Mouse (Mus musculus): ENCODE results near the gene Car5b. TPM values are rescaled to one million over a fixed set of nuclear protein-coding genes. Genes with fewer than 3 reads are reported as not detected.

The Car5b gene
- polyA plus RNA-seq, 1 experiment from 2014 or later, result 1.7 TPM

- WGBS, result 25% methylated on average over 57 of the region's 67 CpGs
- H3K36me3 ChIP-seq, result peaks cover 30% of the 10 kb centered on the region
- no peaks in the 10 kb centered on the region for H3K9me3 ChIP-seq (replicated peaks)
- peaks cover 14% of the 10 kb centered on the region for H3K27me3 ChIP-seq
- ATAC-seq (replicated peaks; ENCODE audit: low FRiP score), result peak; percentile 95
- H3K4me1 ChIP-seq, result peaks cover 7% of the 10 kb centered on the region; the same call in 1 of the 2 replicates
- peak overlapping the region; percentile 59 for H3K4me2 ChIP-seq
- H3K27ac ChIP-seq, result peak overlapping the region; percentile 99
- H3K9ac ChIP-seq, result peak overlapping the region; percentile 77
- H3K4me3 ChIP-seq (replicated peaks), result peak overlapping the region; percentile 71
Measured at GRCm38 (mm10) chrX:163957803-163958466, 69.9 kb downstream of the Car5b start.

GRCm38 (mm10) chrX:163957381-163957780, 70.4 kb downstream of the Car5b start:
- H3K4me2 ChIP-seq, result peak overlapping the region; percentile 59
- peak overlapping the region; percentile 77 for H3K9ac ChIP-seq
- peak overlapping the region; percentile 99 for H3K27ac ChIP-seq
- peaks cover 14% of the 10 kb centered on the region for H3K27me3 ChIP-seq
- H3K9me3 ChIP-seq (replicated peaks), result no peaks in the 10 kb centered on the region
- H3K36me3 ChIP-seq, result peaks cover 33% of the 10 kb centered on the region
- no peak for ATAC-seq (replicated peaks; ENCODE audit: low FRiP score)
- peak overlapping the region; percentile 71 for H3K4me3 ChIP-seq (replicated peaks)
- 29% methylated on average over 12 of the region's 12 CpGs for WGBS
- H3K4me1 ChIP-seq, result peaks cover 7% of the 10 kb centered on the region; the same call in 1 of the 2 replicates

DNA sequence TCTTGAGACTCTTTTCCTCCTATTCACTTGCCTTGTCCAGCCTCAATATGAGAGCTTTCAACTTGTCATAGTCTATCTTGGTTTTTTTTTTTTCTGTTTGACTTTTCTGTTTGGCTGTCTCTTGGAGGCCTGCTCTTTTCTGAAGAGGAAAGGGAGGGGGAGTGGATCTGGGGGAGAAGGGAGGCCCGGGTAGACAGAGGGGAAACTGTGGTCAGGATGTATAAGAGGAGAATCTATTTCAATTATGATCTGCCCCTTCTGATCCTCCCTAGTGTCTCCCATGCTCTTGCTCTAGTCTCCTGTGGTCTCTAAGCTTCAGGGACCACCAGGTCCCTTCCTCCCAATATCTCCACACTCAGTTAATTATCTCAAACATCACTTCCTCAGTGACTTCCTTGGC, 76.2 kb downstream of the Car5b start:
- H3K27me3 ChIP-seq, result peaks cover 7% of the 10 kb centered on the region; the same call in 1 of the 2 replicates
- no peak overlapping the region for H3K4me3 ChIP-seq (replicated peaks)
- no peaks in the 10 kb centered on the region for H3K9me3 ChIP-seq (replicated peaks)
- H3K27ac ChIP-seq, result no peak overlapping the region
- WGBS, result 86% methylated on average over 1 of the region's 1 CpGs
- H3K9ac ChIP-seq, result no peak overlapping the region
- H3K4me1 ChIP-seq, result no peaks in the 10 kb centered on the region
- H3K36me3 ChIP-seq, result peaks cover 76% of the 10 kb centered on the region
- ATAC-seq (replicated peaks; ENCODE audit: low FRiP score), result no peak
- H3K4me2 ChIP-seq, result no peak overlapping the region

GRCm38 (mm10) chrX:163944381-163944780, 83.4 kb downstream of the Car5b start:
- Histone ChIP-seq H3K4me1 (no peaks in the 10 kb centered on the region), H3K4me3 (replicated peaks) (no peak overlapping the region), H3K27ac (no peak overlapping the region), H3K9me3 (replicated peaks) (no peaks in the 10 kb centered on the region), H3K4me2 (no peak overlapping the region), H3K9ac (no peak overlapping the region), H3K36me3 (peaks cover 63% of the 10 kb centered on the region), H3K27me3 (0 out of 2 replicates have a peak, but pooled peaks cover 8% of the 10 kb centered on the region)
- WGBS, result 85% methylated on average over 3 of the region's 3 CpGs
- ATAC-seq (replicated peaks; ENCODE audit: low FRiP score), result no peak

DNA sequence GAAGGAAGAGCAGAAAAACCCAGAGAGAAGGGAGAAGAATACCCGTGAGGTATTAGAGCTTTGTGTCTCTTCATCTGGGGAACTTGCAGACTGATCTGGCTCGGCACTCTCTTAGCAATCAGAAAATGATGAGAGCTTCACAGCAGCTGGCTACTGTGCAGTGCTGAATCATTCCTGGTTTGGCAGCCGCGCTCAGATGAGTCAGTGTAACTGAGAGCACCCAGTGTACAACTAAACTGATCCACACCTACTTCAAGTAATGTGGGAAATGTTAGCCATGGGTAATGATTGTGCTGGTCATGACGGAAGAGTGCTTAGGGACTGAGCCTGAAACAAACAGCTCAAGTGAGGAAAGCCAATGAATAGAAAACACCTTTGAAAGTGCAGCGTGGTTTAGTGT, 89.2 kb downstream of the Car5b start:
- Histone ChIP-seq H3K9ac (no peak overlapping the region), H3K4me2 (no peak overlapping the region), H3K9me3 (replicated peaks) (no peaks in the 10 kb centered on the region), H3K36me3 (peaks cover 53% of the 10 kb centered on the region), H3K27me3 (peaks cover 7% of the 10 kb centered on the region; the same call in 1 of the 2 replicates), H3K4me1 (no peaks in the 10 kb centered on the region), H3K4me3 (replicated peaks) (no peak overlapping the region), H3K27ac (no peak overlapping the region)
- 88% methylated on average over 6 of the region's 6 CpGs for WGBS
- ATAC-seq (replicated peaks; ENCODE audit: low FRiP score), result no peak

DNA sequence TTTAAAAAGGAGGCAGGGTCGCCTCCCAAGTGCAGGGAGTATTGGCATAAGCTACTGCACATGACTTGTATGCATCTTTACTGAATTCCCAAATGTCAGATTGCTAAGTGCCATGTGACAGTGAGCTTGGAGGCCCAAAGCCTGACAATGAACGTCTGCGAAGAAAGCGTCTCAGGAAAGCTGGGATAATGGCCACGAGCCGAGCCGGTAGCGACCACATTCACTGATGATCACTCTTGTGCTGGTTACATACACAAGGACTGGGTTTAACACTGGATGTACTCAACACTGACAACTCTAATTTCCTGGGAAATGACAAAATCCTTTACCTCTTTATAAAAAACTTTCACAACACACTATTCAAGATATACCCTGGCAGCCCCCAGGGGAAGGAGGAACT, 93.1 kb downstream of the Car5b start:
- H3K4me2 ChIP-seq, result no peak overlapping the region
- 87% methylated on average over 8 of the region's 8 CpGs for WGBS
- no peak overlapping the region for H3K27ac ChIP-seq
- H3K36me3 ChIP-seq, result peaks cover 26% of the 10 kb centered on the region
- no peaks in the 10 kb centered on the region for H3K4me1 ChIP-seq
- peaks cover 5% of the 10 kb centered on the region; the same call in 1 of the 2 replicates for H3K27me3 ChIP-seq
- no peak overlapping the region for H3K9ac ChIP-seq
- H3K4me3 ChIP-seq (replicated peaks), result no peak overlapping the region
- no peaks in the 10 kb centered on the region for H3K9me3 ChIP-seq (replicated peaks)
- no peak for ATAC-seq (replicated peaks; ENCODE audit: low FRiP score)

DNA sequence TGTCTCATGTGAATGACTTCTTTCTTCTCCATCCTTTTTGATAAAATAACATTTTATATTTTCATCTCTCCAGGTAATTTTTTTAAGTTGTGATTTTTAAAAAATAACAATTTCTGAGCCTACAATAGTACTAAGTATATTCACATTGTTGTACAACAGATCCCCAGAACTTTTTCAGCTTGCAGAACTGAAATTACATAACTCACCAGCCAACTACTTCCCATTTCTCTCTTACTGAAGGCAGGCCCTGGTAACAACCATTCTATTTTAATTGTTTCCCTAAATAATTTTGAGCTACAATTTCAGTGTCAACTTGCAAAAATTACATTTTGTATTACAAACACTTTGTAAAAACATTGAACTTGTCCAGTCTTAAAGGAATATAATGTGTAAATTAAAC, 98.2 kb downstream of the Car5b start:
- no peak overlapping the region for H3K27ac ChIP-seq
- H3K4me3 ChIP-seq (replicated peaks), result no peak overlapping the region
- no peak overlapping the region for H3K9ac ChIP-seq
- no peak overlapping the region for H3K4me2 ChIP-seq
- H3K9me3 ChIP-seq (replicated peaks), result no peaks in the 10 kb centered on the region
- H3K36me3 ChIP-seq, result no peaks in the 10 kb centered on the region
- no peaks in the 10 kb centered on the region for H3K4me1 ChIP-seq
- no peak for ATAC-seq (replicated peaks; ENCODE audit: low FRiP score)
- peaks cover 4% of the 10 kb centered on the region; the same call in 1 of the 2 replicates for H3K27me3 ChIP-seq

Other genes starting within 250 kb of the Car5b start
- 21.8 and 22.5 TPM in 2 replicates for gene Ap1s2, start 119.0 kb downstream of the Car5b start, polyA plus RNA-seq (2015; fragmentation: Nextera tagmentation; extraction: Ambion mirVana)
- gene Zrsr2, start 69.3 kb downstream of the Car5b start, polyA plus RNA-seq (2015; fragmentation: Nextera tagmentation; extraction: Ambion mirVana), result 60.8 and 69.8 TPM in 2 replicates
- 30.2 and 33.7 TPM in 2 replicates for gene Siah1b, start 48.5 kb upstream of the Car5b start, polyA plus RNA-seq (2015; fragmentation: Nextera tagmentation; extraction: Ambion mirVana)
- 77.2 and 88.6 TPM in 2 replicates for gene Cltrn, start 60.8 kb upstream of the Car5b start, polyA plus RNA-seq (2015; fragmentation: Nextera tagmentation; extraction: Ambion mirVana)
- gene Ace2, start 111.3 kb upstream of the Car5b start, polyA plus RNA-seq (2015; fragmentation: Nextera tagmentation; extraction: Ambion mirVana), result 62.6 and 62.8 TPM in 2 replicates
- gene Bmx, start 230.2 kb upstream of the Car5b start, polyA plus RNA-seq (2015; fragmentation: Nextera tagmentation; extraction: Ambion mirVana), result 0.57 and 1.2 TPM in 2 replicates
- gene Pir, start 241.4 kb upstream of the Car5b start, polyA plus RNA-seq (2015; fragmentation: Nextera tagmentation; extraction: Ambion mirVana), result 10.3 and 10.9 TPM in 2 replicates